Mouse (Mus musculus) MEL (cell line): Measurements from ENCODE around the gene Gk5. TPM values are rescaled to one million over a fixed set of nuclear protein-coding genes. Genes with fewer than 3 reads are reported as not detected.

Experiments used
- DNase-seq: peaks from one replicate; pipeline ENCODE4 v3.0.0; 2011; ENCODE audit warnings: low read depth, low spot score
- H3K27ac ChIP-seq: 2 replicates; pipeline ENCODE4 v1.5.1; 2012; ENCODE audit warnings: low read depth, mild to moderate bottlenecking, control low read depth, low read length, moderate library complexity; ENCODE audit not compliant: control insufficient read depth
- H3K27me3 ChIP-seq, 2 experiments: fragments of 150-350 bp in 1 of 2; sonication (generic) in 1 of 2; 2 replicates each; pipeline ENCODE4 v1.6.1; 2012; ENCODE audit warnings: low read length in 2 of 2, mild to moderate bottlenecking in 2 of 2, improper control_type of control experiment in 1 of 2, moderate library complexity in 1 of 2; ENCODE audit not compliant: insufficient read depth in 2 of 2, control insufficient read depth in 1 of 2
- H3K36me3 ChIP-seq, 2 experiments: 2 replicates each; pipeline ENCODE4 v1.6.1; 2012 to 2014; ENCODE audit warnings: low read length in 2 of 2, improper control_type of control experiment in 1 of 2, inconsistent platforms in 1 of 2, mild to moderate bottlenecking in 1 of 2; ENCODE audit not compliant: insufficient read depth in 2 of 2, control insufficient read depth in 1 of 2
- H3K4me1 ChIP-seq, 2 experiments: fragments of 150-350 bp in 1 of 2; sonication (generic) in 1 of 2; 2 replicates each; pipeline ENCODE4 v1.6.1; 2012; ENCODE audit warnings: low read length in 2 of 2, improper control_type of control experiment in 1 of 2, mild to moderate bottlenecking in 1 of 2; ENCODE audit not compliant: insufficient read depth in 2 of 2, control insufficient read depth in 1 of 2
- H3K4me3 ChIP-seq, 2 experiments: fragments of 150-350 bp in 1 of 2; sonication (generic) in 1 of 2; 2 replicates each; pipeline ENCODE4 v1.5.1; 2012; ENCODE audit warnings: low read depth in 2 of 2, low read length in 2 of 2, mild to moderate bottlenecking in 2 of 2, moderate library complexity in 2 of 2, control low read depth in 1 of 2, improper control_type of control experiment in 1 of 2; ENCODE audit not compliant: control insufficient read depth in 1 of 2, insufficient read depth in 1 of 2
- H3K79me2 ChIP-seq: 2 replicates; pipeline ENCODE4 v1.6.1; 2012; ENCODE audit warnings: mild to moderate bottlenecking, low read length, moderate library complexity; ENCODE audit not compliant: control insufficient read depth, poor library complexity, insufficient read depth
- H3K9ac ChIP-seq: 2 replicates; pipeline ENCODE4 v1.6.1; 2012; ENCODE audit warnings: low read depth, mild to moderate bottlenecking, control low read depth, low read length, moderate library complexity; ENCODE audit not compliant: control insufficient read depth, poor library complexity, severe bottlenecking
- H3K9me3 ChIP-seq: fragments of 150-350 bp; sonication (generic); replicated peaks from 2 replicates; pipeline ENCODE4 v1.6.1; 2012; ENCODE audit warnings: mild to moderate bottlenecking, low read length, improper control_type of control experiment, moderate library complexity; ENCODE audit not compliant: insufficient read depth
- CHD2 ChIP-seq: IDR thresholded peaks from 2 replicates; pipeline ENCODE4 v1.6.1; 2011; ENCODE audit warnings: low read length, improper control_type of control experiment
- CTCF ChIP-seq, 3 experiments: IDR thresholded peaks in 2 of 3; conservative IDR thresholded peaks in 1 of 3; 2 replicates each; pipeline ENCODE4 v1.5.1; 2011 to 2012; ENCODE audit warnings: low read length in 3 of 3, low read depth in 2 of 3, mild to moderate bottlenecking in 2 of 3, improper control_type of control experiment in 1 of 3, inconsistent platforms in 1 of 3, mixed read lengths in 1 of 3, moderate library complexity in 1 of 3; ENCODE audit not compliant: control insufficient read depth in 1 of 3, insufficient read depth in 1 of 3, poor library complexity in 1 of 3, severe bottlenecking in 1 of 3
- ELF1 ChIP-seq: IDR thresholded peaks from 2 replicates; pipeline ENCODE4 v1.6.1; 2014; ENCODE audit warnings: low read depth, mild to moderate bottlenecking, inconsistent platforms, low read length, improper control_type of control experiment, moderate library complexity
- ETS1 ChIP-seq: IDR thresholded peaks from 2 replicates; pipeline ENCODE4 v1.6.1; 2012; ENCODE audit warnings: low read depth, mild to moderate bottlenecking, inconsistent platforms, low read length, improper control_type of control experiment, moderate library complexity
- GABPA ChIP-seq: IDR thresholded peaks from 2 replicates; pipeline ENCODE4 v1.6.1; 2012; ENCODE audit warnings: low read depth, mild to moderate bottlenecking, inconsistent platforms, low read length, improper control_type of control experiment, moderate library complexity
- JUND ChIP-seq: IDR thresholded peaks from 2 replicates; pipeline ENCODE4 v1.6.1; 2011; ENCODE audit warnings: low read depth, mild to moderate bottlenecking, improper control_type of control experiment, low read length
- MAX ChIP-seq: IDR thresholded peaks from 2 replicates; pipeline ENCODE4 v1.6.1; 2011; ENCODE audit warnings: low read length, improper control_type of control experiment
- MAZ ChIP-seq: IDR thresholded peaks from 2 replicates; pipeline ENCODE4 v1.6.1; 2012; ENCODE audit warnings: low read depth, mild to moderate bottlenecking, inconsistent platforms, low read length, improper control_type of control experiment
- MEF2A ChIP-seq: IDR thresholded peaks from 2 replicates; pipeline ENCODE4 v1.6.1; 2014; ENCODE audit warnings: low read depth, mild to moderate bottlenecking, inconsistent platforms, low read length, improper control_type of control experiment; ENCODE audit not compliant: poor library complexity, insufficient replicate concordance, severe bottlenecking; ENCODE audit errors: extremely low read depth
- MYB ChIP-seq: IDR thresholded peaks from 2 replicates; pipeline ENCODE4 v1.6.1; 2011; ENCODE audit warnings: mild to moderate bottlenecking, low read depth, low read length, improper control_type of control experiment
- NELFE ChIP-seq: IDR thresholded peaks from 2 replicates; pipeline ENCODE4 v1.6.1; 2011; ENCODE audit warnings: low read depth, low read length, improper control_type of control experiment
- POLR2AphosphoS2 ChIP-seq: IDR thresholded peaks from 2 replicates; pipeline ENCODE4 v1.6.1; 2011; ENCODE audit warnings: low read length, improper control_type of control experiment
- RCOR1 ChIP-seq: IDR thresholded peaks from 2 replicates; pipeline ENCODE4 v1.6.1; 2012; ENCODE audit warnings: low read depth, mild to moderate bottlenecking, inconsistent platforms, low read length, improper control_type of control experiment
- USF1 ChIP-seq: IDR thresholded peaks from 2 replicates; pipeline ENCODE4 v1.6.1; 2014; ENCODE audit warnings: low read depth, mild to moderate bottlenecking, inconsistent platforms, low read length, improper control_type of control experiment, moderate library complexity
- ZC3H11A ChIP-seq: IDR thresholded peaks from 2 replicates; pipeline ENCODE4 v1.6.1; 2012; ENCODE audit warnings: low read depth, mild to moderate bottlenecking, inconsistent platforms, low read length, improper control_type of control experiment
- ZMIZ1 ChIP-seq: IDR thresholded peaks from 2 replicates; pipeline ENCODE4 v1.6.1; 2012; ENCODE audit warnings: low read depth, mild to moderate bottlenecking, inconsistent platforms, low read length, improper control_type of control experiment, moderate library complexity
- polyA plus RNA-seq, 2 experiments: library from polyadenylated mRNA; stranded (reverse) in 1 of 2; unstranded in 1 of 2; fragments of >175 nt in 1 of 2; fragments of >200 nt in 1 of 2; gene quantifications; 2 replicates each; pipeline versions ENCODE4 v1.2.1 to v1.2.4; 2012; ENCODE audit warnings: low replicate concordance in 2 of 2, low read depth in 1 of 2; ENCODE audit not compliant: insufficient read length in 2 of 2, insufficient read depth in 1 of 2, missing spikeins in 1 of 2
- total RNA-seq: library from RNA; depleted of rRNA; stranded (reverse); fragments of 300-350 nt; gene quantifications from 2 replicates; pipeline ENCODE4 v1.2.3, GENCODE M21; 2012

Gk5 gene
- total and polyA plus RNA-seq, 3 experiments: 4.0 to 6.2 TPM; not detected in 1

DNA sequence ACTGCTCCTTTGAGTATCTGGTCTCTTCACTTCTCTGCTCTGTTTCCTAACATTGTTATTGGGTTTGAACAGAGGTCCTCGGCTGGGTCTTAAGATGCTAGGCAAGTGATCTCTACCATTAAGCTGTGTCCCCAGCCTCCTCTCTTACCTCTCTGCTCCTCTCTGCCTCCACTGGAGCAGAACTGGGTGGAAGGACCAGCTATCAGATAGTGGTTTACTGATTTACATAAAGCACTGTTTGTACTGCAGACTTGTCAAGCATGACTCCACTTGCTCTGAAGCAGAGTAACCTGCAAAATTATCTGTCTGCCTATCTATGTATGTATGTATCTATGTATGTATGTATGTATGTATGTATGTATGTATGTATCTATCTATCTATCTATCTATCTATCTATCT lies 25.9 kb upstream of the Gk5 start:
- TF ChIP-seq ETS1 (no peak), ZC3H11A (no peak), GABPA (no peak), POLR2AphosphoS2 (no peak), ZMIZ1 (no peak), JUND (no peak), MYB (no peak), MAX (no peak), CHD2 (no peak), CTCF (IDR thresholded peaks at IDR 0.05 in 2 of 3, conservative IDR thresholded peaks at IDR 0.05 in 1 of 3; ENCODE audit: control insufficient read depth in 1 of 3, insufficient read depth in 1 of 3, low read depth in 2 of 3, low read length in 3 of 3, poor library complexity in 1 of 3, severe bottlenecking in 1 of 3) (no peak), RCOR1 (no peak), ELF1 (no peak), MEF2A (no peak), MAZ (no peak)
- no peak overlapping the region for H3K27ac ChIP-seq
- H3K27me3 ChIP-seq: no peaks in the 10 kb centered on the region
- peaks cover 0 to 2% of the 10 kb centered on the region in 2 experiments; a peak in 2 of 4 replicates for H3K4me1 ChIP-seq
- no peak overlapping the region for H3K4me3 ChIP-seq
- peaks cover 0 to 2% of the 10 kb centered on the region in 2 experiments; a peak in 2 of 4 replicates for H3K36me3 ChIP-seq
- no peak for DNase-seq
- no peak overlapping the region for H3K9ac ChIP-seq
- H3K79me2 ChIP-seq: no peaks in the 10 kb centered on the region
- H3K9me3 ChIP-seq: no peaks in the 10 kb centered on the region

DNA sequence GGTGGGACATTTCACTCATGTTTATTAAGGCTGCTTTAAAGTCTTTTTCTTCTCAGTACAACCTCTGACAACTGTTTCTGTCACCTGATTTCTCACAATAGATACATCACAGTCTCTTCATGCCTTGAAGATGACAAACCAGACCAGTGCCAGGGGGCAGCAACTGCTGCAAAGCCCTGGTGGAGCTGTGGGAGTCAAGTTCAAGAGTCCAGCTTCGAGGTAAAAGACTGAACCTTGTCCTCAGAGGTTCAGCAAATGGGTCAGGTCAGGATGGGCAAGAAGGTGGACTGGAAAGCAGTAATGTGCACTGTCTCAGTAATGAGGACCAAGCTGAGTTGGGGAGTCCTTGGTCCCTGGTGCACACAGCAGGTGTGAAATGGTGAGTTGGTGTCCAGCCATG lies 24.8 kb upstream of the Gk5 start:
- Histone ChIP-seq H3K9me3 (no peaks in the 10 kb centered on the region), H3K9ac (no peak overlapping the region), H3K27ac (no peak overlapping the region), H3K4me3 (no peak overlapping the region), H3K4me1 (no peaks in the 10 kb centered on the region; a peak in 1 of 4 replicates), H3K79me2 (no peaks in the 10 kb centered on the region), H3K36me3 (no peaks in the 10 kb centered on the region), H3K27me3 (no peaks in the 10 kb centered on the region)
- no peak for TF ChIP-seq MYB
- no peak for TF ChIP-seq MEF2A
- no peak for TF ChIP-seq ELF1
- no peak for TF ChIP-seq NELFE
- no peak for TF ChIP-seq USF1
- no peak for TF ChIP-seq ZC3H11A
- no peak for DNase-seq
